Mouse (Mus musculus) heart, postnatal 14 days (tissue): ENCODE data around the gene Mtnr1b. TPM values are rescaled to one million over a fixed set of nuclear protein-coding genes. Genes with fewer than 3 reads are reported as not detected.
A peak's percentile ranks its signal among the peaks of the same experiment; 100 is the strongest.
"Not testable (repeated sequence)": the region's sequence is repeated elsewhere in the genome, so short reads cannot be mapped to it uniquely, and the experiment has no call there.

Experiments
- DNase-seq, 2 experiments: peaks; one replicate each; pipeline ENCODE4 v3.0.0; 2021 to 2022
- intact Hi-C: fragments of 180-260 bp; cut with DNase I; formaldehyde crosslinking; loops from one replicate; pipeline ENCODE4 v1.15.1; 2025
- long read RNA-seq, 2 experiments: library from polyadenylated mRNA; stranded (forward); transcript quantifications; one replicate each; pipeline ENCODE4 v2.0.0; 2021
- total RNA-seq, 2 experiments: library from RNA; stranded (reverse); gene quantifications; 2 replicates each; pipeline ENCODE4 v1.2.3; 2021

The Mtnr1b gene
- not detected for total RNA-seq
- long read RNA-seq, experiment 1 = 0 reads
- long read RNA-seq, experiment 2 = 0 reads

DNA sequence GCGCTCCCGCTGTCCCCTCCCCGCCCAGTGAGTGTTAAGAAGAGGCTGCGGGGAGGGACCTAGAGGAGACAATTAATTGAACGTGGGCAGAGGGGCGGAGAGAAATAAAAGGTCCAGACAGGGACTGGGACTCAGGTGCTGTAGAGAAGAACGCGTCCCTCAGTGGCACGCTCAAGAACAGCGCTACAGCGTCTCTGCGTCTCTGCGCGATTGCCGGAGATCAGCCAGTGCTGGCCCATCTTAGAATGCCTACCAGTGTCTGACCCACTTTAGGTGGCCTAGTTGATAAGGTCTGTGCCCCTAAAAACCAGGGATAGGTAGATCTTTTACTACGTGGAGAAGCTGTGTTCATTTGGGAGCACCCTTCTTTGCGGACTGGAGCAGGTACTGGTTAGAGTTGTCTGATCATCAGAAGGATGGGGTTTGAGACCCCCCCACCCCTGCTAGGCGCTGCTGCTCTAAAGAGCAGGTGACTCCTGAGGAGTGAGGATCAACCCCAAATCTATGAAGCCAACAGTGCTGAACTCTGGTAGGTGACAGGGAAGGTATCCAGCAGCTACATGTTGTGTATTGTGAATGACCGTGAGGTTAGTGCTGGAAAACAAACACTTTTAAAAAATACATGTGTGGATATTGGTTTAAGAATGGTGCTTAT lies at the start of gene Mtnr1b:
Mtnr1b (minus strand) TSS at position 51 of the 655 bp plus-strand sequence.
- DNase-seq = no peak
- intact Hi-C loops = no loop called here

DNA sequence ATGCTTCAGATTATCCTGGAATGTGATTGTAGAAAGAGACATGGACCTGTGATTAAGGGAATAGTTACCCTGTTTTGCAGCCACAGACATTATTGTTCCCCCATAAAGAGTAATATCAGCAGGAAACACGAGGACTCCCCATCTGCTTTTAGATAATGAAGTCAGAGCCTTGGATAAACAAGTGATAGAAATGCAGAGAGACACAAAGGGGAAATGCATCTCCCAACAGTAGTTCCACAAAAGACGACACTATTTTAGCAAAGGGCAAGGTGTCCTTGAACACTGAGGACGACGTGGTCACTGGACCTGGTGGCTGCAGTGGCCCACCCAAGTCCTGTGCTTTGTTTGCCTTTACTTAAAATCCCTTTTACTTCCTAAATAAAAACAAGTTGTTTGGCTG lies 45.9 kb upstream of the Mtnr1b start:
- no peak for DNase-seq
- intact Hi-C loops = no loop called here

GRCm38 (mm10) chr9:15919373-15920005 lies 45.1 kb upstream of the Mtnr1b start:
- peak in 1 of 2 experiments; percentile 11 for DNase-seq
- intact Hi-C loops = loop anchor here (5.0 kb wide), 1 partner anchor 583 kb away; the partner anchor contains the start of gene Fat3

- intact Hi-C loops = loop anchor here (5.0 kb wide), 1 partner anchor 586 kb away; the partner anchor contains the start of gene Fat3
- no peak for DNase-seq
These were observed 42.2 kb upstream of the Mtnr1b start for GRCm38 (mm10) chr9:15916600-15916999.

DNA sequence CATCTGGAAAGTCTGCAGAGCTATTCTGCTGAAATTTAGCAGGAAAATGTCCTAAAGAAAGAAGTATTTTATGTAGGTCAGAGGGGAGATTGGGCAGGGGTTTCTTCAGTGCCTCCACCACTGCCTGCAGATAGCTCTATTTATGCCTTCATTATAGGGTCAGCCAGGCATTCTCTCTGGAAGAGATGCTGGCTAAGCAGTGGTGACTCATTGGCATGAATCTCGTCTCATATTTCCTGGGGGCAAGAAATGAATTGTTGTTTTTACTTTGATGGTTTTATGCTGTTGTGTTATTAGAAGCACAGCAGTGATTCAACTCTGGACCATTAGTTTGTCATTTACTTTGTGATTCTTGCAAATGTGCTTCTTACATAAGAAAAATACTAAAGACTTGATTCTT lies 38.4 kb upstream of the Mtnr1b start:
- intact Hi-C loops = no loop called here

DNA sequence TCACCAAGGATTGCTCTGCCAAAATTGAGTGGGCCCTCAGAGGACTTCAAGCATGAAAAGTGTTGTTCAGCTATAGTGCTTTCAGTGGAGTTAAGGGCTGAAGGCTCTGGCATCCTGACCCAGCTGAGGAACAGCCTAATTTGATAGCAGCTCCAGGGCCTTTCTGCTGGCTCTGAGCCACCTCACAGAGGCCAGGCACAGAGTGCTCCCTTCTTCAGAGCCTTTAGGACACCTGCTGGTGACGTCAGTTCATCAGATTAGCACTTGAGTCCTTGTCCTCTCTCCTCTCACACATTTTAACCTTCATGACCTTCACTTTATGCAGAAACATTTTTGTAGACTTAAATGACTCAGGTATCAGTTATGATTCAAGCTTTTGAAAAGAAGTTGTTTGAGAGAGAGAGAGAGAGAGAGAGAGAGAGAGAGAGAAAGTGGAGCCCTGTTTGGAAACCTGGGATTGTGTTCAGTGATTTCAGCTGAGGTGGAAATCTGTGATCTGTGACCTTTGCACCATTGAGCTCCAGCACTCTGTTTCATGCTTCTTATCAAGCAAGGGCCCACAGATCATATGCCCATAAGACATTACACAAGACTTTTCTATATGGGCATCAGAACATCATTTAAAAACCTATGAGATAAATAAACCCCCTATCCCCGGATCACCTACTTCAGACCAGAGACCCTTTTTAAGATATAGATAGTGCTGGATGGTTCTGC lies 35.2 kb upstream of the Mtnr1b start:
- intact Hi-C loops = no loop called here
- DNase-seq = no peak

More for the DNA sequence above, 38.4 kb upstream of the Mtnr1b start:
- no peak for DNase-seq

- DNase-seq = no peak
- intact Hi-C loops = no loop called here
These were observed 29.8 kb upstream of the Mtnr1b start for GRCm38 (mm10) chr9:15903948-15904750.

DNA sequence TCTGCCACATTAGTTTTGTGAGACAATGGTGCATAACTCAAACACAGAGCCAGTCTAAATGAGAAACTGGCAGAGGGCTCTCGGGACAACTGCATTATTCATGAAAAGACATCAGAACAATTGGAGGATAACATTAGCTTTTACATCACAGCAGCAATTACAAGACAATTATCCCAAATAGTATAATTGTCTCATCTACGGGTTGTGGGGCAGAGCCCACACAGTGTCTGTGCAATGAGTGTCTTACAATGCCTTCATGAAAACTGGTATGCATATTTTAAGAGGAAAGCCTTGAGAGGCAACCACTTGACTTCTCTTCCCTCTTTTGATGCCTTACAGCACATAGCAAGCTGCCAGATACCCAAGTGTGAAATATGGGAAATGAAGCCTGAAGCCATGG lies 23.8 kb upstream of the Mtnr1b start:
- DNase-seq = no peak
- intact Hi-C loops = no loop called here

DNA sequence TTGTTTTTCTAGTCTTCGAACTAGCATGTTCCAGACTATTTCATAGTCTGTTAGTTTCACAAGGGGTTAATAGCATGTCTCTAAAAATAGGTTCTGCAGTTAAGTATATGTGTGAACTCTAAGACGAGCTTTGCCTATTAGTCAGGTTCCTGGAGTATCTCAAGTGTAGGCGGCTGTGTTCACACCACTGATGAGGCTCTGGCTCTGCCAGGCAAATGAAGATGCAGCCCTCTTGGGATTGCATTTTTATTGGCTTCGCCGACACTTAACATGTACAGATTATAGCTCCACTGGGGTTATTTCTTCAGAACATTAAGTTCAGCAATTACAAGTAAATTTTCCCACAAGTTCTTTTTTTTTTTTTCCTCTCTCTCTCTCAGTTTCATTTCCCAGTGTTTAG lies 12.4 kb upstream of the Mtnr1b start:
- no peak for DNase-seq
- intact Hi-C loops = loop anchor here (10.0 kb wide), 2 partner anchors 392 to 522 kb away; partner anchors contain the start of gene Smco4

DNA sequence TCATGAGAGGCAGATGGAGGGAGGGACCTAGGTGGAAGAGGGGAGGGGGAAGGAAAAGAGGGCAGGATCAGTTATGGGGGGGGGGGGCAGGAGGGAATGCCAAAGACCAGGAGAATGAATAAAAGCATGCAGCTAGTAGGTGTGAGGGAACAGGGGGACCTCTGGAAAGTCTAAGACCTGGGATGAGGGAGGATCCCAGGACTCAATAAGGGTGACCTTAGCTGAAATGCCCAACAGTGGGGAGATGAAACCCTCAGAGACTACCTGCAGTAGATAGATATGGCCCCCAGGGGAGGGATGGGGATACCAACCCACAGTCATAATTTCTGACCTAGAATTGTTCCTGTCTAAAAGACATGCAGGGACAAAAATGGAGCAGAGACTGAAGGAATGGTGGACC lies 6.4 kb upstream of the Mtnr1b start:
- intact Hi-C loops = loop anchor here (1.0 to 10.0 kb wide), 3 partner anchors 195 to 516 kb away; partner anchors contain the start of gene Smco4

DNA sequence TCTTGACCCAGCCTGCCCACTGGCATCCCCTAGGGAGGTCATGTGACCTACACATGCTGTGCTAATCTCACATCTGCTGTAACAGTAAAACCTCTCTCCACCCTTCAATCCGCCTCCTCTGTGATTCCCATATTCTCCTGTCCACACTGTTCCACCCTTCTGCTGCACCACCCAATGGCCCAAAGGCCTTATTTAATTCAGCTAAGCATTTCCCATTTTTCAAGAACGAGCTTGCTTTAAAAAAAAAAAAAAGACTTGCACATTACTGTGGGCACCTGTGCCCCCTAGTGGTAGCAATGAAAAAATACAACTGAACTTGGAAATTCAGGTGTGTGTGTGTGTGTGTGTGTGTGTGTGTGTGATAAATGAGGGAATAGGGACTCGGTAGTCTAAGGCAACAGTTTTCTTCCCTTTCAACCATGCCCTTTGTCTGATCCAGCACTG lies 5.8 kb upstream of the Mtnr1b start:
- peak; percentile 3 to 41 for DNase-seq
- intact Hi-C loops = loop anchor here (1.0 to 10.0 kb wide), 3 partner anchors 195 to 515 kb away; partner anchors contain the start of gene Smco4

More for the DNA sequence above, 6.4 kb upstream of the Mtnr1b start:
- no peak for DNase-seq

DNA sequence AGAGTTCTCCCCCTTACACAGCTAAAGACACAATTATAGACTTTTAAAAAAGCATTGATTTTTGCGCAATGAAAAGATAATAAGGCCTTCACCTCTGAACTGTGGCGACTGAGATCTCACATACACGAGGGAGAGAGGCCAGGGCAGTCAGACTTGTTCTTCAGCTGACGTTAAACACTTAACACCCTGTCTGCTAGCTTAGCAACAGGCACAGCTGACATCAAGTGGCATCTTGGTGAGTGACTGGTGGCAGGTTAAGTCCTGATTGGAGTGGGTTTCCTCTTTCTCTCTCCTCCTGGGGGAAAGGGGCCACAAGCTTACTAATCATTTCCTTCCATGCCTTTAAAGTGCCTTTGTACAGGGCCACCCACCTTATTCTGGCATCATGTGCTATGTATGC lies 4.3 kb downstream of the Mtnr1b start:
- intact Hi-C loops = no loop called here
- DNase-seq = no peak

DNA sequence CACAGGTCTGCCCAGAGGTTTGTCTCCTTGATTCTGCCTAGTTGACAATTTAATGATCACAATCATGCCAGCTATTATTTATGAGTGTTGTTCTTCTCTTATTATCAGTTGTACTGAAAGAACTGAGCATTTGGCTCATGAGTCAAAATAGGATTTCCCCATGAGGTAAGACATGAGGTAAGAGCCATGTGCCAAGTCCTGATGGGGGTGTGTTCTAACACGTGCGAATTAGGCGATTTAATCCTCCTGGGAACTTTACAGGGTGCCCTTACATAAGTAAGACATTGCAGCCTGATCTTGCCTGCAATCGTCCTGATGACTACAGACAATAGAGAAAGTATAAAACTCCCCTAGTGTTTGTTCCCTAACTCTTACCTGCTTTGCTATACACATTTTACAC lies 4.9 kb downstream of the Mtnr1b start:
- DNase-seq = no peak
- intact Hi-C loops = no loop called here

DNA sequence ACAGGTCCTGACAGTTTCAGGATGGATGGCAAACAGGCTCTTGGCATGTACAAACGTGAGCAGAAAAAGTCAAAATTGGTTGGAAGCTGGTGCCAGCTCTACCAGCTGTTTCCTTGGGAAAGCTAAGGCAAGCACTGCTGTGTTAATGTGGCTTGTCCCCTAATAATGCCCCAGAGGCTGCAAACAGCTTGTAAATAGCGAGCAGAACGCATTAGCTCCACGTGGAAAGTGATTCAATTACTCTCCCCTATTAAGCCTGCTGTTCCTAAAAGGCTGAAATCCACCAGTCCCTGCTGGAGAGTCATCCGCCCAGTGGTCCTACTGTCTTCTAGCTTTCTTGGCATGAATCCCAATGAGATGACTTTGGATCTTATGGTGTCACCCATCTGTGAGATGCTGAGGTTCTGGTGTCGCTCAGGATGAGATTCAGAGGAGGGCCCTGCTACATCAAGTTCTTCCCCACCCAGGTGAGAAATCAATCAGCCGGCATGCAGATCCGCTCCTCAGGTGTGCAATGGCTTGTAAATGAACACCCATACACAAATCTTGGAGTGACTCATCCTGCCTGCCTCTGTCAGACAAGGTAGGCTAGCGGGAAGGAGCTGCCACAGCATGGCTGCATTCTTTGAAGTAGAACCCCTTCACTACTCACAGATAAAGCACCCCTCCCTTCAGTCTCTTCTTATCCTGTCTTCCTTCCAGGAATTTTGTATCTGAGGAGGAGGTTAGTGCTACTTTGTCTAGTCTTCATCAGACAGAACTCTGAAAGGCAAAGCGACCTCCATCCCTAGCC lies 7.9 kb downstream of the Mtnr1b start:
- DNase-seq = no peak
- intact Hi-C loops = no loop called here

GRCm38 (mm10) chr9:15861402-15861801 lies 13.0 kb downstream of the Mtnr1b start:
- intact Hi-C loops = no loop called here
- DNase-seq = peak in 1 of 2 experiments; percentile 4

DNA sequence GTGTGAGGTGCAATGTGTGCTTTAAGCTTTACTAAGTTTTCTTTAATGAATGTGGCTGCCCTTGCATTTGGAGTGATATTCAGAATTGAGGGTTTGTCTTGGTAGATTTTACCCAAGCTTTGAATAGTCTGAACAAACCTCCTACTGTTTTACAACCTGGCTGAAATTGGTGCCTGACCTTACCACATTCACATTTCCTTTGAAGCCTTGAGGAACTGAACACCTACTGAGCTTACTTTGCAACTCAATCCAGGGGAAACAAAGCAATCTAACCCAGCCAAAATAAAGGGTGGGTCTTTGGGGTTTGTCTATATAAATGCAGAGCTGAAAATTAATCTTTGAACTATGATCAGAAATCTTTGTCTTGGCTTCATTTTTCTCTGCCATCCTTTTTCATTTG lies 23.6 kb downstream of the Mtnr1b start:
- no peak for DNase-seq
- intact Hi-C loops = no loop called here

GRCm38 (mm10) chr9:15845390-15845789 lies 29.0 kb downstream of the Mtnr1b start:
- intact Hi-C loops = no loop called here
- no peak for DNase-seq

- peak in 1 of 2 experiments; percentile 7 for DNase-seq
These were observed 29.4 kb downstream of the Mtnr1b start for GRCm38 (mm10) chr9:15844936-15845335.

More at GRCm38 (mm10) chr9:15844936-15845335, 29.4 kb downstream of the Mtnr1b start:
- intact Hi-C loops = not testable (repeated sequence)
